Mouse (Mus musculus): ENCODE measurements at regions not wholly inside any gene's neighbourhood (a gene's known extent, or its start where the extent isn't known, plus 50 kb on each side); places are given as distances from the start of the nearest gene placed in this dataset.
"Not testable (repeated sequence)": the region's sequence is repeated elsewhere in the genome, so short reads cannot be mapped to it uniquely, and the experiment has no call there.

DNA sequence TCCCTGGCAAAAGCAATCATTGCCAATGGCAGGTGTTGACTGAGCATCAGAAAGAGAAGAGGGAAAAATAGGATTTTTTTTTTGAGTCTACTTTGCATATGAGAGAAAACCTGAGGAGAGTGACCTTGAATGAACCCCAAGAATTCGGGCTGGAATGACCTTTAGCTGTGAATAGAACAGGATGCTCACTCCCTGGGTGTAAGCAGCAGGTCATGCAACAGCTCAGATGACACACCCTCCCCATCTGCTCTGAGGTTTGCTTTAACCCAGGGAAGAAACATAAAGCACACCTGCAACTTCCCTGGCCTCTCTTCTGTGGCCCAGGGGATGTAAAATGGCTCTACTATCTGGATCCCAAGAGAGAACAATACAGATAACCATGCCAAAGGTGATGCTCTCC lies 307.9 kb downstream of the Abcc12 start:
- DNase-seq, result no peak

DNA sequence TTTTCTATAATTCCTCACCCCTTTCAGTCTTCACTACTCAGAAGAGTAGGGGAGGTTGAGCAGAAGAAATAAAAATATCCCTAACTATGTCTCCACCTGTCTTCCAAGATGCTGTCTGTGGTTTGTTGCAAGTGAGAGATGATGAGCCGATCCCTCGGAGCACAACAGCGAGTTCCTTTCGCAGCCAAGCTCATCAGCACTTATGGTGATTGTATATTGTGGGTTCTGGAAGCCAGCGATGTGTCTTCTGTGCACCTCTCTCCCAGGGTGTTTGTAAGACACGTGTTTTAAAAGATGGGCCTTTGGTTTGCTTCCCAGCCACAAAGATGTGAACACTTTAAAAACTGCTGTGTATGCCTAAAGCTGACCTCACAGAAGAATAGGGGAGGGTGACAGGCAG lies 309.0 kb downstream of the Abcc12 start:
- no peak for DNase-seq

DNA sequence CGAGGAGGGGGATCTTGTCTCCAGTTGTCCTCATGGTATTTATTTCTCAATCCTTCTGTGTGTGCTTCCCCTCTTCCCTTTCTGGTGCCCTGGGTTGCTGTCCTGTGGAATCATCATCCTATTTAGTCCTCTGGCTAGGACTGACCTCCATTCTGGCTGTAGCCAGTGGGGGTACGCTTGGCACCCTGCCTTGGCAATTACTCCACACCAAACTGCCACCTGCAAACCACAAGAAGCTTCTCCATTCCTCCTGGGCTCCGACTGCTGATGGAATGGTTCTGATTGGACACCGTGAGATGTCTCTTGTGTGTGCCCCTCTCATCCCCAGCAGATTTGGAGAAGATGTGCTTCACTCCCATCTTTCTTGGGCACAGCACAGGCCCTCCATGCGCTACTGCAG lies 322.5 kb downstream of the Abcc12 start:
- DNase-seq, result no peak

DNA sequence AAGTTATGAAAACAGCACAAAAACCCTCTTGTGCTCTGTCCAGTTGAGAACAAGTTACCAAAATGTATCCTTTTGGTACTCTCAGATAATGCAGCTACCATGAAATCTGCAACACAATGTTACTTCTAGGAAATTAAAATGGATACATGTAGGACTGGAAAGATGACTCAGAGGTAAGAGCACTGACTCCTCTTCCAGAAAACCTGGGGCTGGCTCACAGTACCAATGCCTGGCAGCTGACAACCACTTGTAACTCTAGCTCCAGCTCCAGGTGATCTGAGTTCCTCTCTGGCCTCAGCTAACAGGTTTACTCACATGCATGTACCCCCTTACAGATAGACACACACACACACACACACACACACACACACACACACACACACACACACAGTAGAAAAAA lies 325.1 kb downstream of the Abcc12 start:
- no peak for DNase-seq

DNA sequence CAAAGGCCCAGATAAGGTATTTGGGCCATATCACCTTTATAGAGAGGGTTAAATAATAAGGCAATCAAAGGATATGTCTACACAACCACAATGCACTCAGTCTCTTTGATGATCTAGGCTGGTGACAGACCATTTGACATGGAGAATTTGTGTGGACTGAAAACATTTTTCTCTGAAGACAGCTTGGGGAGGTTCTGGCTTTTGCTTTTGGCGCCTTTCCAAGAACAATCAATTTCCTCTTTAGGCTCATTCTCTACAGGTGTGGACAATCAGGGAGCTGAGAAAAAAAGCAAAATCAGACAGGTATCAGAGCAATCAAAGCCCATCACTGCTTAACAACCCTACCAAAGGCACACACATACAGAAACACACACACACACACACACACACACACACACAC lies 325.8 kb downstream of the Abcc12 start:
- no peak for DNase-seq

DNA sequence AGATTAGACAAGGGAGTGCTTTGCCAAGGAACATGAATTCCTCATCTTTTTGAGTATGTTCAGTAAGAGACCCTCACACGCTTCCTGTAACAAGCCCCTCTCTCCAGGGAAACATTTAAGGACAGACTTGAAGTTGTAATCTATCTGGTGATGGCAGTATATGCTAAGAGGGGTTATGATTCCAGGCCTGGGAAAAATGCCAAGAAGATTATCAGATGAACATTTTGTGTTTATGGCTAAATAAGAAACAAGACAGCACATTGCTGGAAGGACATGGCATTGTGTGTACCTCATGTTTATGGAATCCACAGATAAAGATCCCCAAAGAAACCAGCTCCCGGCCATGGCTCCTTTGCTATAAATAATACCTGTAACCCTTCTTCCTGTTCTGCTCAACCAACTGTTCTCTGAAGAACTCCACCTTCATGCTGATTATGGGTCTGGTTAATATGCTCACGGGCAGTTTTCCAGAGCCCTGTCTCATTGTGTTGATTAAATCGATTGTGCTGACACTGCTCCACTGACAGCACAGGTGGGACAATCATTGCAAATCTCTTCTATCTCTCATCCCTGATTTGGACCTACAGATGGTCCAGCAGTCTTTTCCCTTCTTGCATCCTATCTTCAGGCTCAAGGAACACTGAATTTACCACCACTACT lies 327.7 kb downstream of the Abcc12 start:
- DNase-seq, result no peak

DNA sequence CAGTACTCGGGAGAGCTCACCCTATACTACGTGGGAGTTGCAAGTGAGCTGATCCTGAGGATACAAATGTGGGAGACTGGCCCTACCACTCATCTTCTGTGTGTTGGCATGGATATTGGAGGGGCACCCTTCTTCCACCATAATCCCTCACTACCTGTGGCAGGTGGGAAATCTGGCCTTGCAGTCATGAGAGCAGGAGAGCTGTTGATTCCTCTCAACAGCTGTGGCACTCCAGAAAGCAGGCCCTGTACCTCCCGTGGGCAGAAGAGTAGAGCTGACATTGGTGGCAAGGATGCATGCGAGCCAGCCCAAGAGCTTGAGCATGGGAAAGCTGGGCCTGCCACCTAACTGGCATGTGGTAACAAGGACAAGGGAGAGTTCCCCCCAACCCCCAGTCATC lies 345.8 kb downstream of the Abcc12 start:
- DNase-seq, result no peak

DNA sequence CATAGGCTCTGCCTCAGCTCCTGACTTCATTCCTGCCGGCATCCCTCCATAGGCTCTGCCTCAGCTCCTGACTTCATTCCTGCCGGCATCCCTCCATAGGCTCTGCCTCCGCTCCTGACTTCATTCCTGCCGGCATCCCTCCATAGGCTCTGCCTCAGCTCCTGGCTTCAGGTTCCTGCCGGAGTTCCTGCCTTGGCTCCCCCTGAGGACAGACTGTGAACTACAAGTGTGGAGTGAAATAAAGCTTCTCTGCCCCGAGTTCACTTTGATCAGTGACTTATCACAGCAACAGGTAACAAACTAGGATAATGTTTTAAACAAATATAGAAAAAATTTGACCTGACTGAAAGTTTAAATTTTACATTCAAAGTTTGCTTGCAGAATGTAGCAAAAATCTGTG lies 348.5 kb downstream of the Abcc12 start:
- DNase-seq, result not testable (repeated sequence)

DNA sequence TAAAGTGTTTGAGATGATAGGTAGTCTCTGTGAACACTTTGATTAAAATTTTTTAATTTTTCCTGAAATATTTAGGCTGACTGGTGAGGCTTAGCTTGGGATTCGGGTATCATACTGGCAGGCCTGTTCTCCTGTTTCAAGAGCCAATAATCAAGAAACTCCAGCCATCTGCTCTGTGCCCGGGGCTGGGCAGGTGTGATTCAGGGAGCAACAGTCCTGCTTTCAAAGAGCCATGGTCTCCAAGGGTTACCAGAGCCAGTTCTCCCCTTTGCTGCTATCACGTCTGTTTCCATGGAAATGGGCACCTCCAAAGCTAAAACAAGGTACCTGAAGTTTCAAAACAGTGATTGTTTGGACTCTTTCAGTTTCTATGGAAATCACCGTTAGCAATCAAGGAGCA lies 355.6 kb downstream of the Abcc12 start:
- no peak for DNase-seq

DNA sequence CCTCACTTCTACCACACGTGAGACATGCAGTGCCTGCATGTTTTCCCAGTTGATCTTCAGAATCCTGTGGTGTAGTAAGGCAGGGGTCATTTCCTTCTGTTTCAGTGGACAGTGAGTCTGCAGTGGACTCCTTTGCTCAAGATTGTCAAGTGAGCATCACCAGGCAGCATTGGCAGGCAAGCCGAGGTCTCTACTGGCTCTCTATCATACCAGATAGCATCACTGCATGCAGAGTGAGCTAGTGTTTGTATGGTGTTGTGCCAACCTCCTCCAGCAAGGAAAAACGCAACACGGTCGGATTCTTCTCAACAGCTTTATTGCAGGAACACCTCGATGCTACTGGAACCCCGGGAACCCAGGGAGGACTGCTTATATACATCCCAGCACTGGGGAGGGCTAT lies 357.8 kb downstream of the Abcc12 start:
- no peak for DNase-seq

DNA sequence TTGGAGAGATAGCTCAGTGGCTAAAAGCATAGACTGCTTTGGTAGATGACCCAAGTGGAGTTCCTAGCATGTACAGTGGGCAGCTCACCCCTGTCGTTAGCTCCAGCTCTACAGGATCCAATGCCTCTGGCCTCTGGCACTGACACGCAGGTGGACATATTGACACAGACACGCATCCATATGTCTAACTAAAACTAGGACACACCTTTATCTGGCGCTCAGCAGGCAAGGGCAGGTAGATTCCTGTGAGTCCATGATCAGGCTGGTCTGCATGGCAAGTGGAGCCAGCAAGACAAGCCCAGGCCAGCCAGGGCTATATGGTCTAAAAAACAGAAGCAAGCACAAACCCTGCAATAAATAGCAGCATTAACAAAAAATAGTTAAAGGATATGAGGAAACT lies 358.3 kb downstream of the Abcc12 start:
- DNase-seq, result no peak

DNA sequence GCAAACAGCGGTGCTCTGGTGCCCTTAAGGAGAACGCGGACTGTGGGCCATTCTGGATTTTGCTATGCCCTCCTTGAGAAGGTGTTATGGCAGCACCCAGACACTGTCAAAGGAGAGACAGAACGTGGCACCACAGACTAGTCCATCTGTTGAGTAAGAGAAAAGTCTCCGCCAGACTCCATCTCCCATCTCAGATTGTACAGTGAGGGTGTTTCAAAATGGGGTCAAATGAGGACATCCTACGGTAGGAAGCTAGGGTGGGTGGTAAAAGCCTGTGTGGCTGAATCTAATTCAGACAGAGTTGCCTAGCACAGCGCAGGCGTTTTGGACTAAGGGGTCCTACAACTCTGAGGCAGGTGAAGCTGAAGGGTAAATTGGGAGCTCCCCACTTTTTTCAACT lies 366.1 kb downstream of the Abcc12 start:
- no peak for DNase-seq

DNA sequence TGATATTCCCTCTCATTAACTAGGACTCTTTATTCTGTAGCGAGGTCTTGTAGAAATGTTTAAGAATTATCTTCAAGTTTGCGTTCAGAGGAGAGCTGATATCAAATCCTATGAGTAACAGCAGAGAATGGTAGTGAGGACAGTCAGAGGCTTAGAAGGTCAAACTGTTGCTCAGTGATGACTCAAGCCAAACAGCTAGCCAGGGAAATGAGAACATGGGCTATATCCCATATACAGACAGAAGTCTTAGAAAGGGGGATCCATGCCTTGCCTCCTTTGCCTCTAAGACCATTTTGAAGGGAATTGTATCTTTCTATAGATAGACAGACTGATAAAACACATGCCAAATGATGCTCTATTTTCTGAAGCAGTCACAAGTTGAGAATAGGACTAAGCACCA lies 368.0 kb downstream of the Abcc12 start:
- no peak for DNase-seq

DNA sequence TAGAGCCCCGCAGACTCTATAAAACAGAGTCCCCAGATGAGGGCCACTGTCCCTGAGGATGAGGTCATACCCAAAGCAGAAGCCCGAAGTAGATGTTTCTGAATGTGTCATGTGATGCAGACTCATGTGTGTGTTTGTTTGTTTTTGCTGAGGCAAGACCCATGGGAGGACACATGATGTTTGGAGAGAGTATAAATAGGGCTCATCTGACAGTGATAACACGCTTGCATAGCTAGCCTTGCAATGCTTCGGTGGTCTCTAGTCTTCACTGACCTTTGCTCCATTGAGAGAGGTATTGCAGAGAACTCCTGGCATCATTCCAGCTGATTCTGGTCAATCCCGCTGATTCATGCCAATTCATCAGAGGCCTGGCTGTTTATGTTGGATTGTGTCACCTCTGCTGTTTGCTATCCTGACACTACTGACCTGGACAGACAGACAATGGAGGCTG lies 368.1 kb downstream of the Phkb start:
- no peak for DNase-seq

DNA sequence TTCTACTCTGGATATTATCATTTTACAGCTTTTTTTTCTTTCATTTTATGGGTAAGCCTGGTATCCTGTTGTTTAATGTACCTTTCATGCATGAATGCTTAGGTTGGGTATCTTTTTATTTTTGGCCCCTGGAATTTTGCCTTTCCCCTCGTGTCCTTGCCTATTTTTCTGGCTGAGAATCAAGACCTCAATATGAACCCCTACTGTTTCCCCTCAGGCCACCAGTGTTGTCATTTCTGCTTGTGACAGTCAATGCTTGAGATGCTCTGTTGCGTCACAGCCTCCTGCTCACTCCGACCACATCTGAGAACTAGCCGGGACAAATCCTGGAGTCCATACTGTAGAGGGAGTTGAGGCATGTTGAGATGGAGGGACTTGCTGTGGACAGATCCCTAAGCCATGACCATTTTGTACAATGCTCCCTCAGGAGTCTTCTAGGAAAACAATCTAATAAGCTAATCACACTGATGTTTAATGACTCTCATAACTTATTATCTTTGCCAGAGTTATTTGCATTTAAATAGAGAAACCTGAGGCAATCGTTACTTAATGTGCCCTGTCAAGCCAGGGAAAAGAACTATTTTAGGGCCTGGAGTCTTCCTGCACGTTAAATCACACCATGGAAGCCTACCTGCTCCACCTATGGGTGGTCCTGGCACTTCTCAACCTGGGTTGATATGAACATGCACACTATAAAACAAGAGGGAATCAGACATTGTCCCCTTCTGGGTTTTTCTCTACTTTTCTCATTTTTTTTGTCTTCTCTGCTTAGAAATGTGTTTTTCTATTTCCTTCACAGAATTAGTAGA lies 363.9 kb downstream of the Phkb start:
- no peak for DNase-seq

DNA sequence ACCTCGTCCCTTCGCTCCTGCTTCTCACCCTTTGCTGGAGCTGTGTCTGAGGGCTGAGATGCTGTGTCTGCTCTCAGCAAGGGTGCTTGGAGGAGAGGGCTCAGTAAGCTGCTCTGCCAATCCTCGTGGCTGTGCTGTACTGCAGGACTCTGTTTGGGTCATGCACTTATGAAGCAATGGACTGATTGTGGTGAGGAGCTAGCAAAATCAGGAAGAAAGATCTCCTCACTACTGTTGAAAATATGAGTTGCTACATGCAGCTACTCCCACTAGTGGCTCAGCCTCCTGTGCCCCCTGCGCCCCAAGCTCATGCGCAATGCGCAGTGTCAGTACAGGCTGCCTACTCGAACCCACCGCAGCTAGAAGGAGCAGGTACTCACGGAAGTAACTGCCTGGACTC lies 362.3 kb downstream of the Phkb start:
- DNase-seq, result no peak

DNA sequence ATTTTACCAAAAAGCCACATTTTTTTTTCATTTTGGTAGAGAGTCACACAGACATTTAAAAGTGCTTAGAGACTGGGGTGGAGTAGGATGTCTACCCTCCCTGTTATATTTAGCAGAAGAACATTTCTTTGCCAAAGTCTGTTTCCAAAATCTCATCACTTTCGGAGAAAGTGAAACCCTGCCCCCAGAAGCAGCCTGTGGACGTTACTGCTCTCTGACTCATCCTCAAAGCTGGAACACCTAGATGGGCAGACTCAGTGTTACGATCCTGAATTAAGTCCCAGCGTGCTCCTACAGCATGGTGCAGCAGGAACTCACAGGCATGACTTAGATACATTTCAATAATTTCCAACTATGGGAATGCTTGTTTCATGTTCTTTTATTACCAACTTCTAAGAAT lies 361.1 kb downstream of the Phkb start:
- DNase-seq, result no peak

DNA sequence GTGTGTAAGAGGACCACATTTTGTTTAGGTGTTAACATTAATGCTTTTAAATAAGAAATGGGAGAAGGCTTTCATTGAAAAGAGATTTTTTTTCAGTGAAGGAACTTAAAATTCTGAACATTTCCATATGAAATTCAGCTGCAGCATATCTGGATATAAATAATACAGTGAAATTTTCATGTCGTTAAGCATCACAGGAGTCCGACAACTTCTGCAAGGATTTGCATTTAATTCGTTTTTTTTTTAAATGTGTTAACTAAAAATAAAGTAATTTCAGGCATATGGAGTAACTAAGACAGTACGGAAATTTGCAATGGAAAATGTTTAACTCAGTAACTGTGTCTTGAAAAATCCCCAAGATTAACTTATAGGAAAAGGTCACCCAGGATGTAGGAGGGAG lies 351.5 kb downstream of the Phkb start:
- DNase-seq, result no peak

DNA sequence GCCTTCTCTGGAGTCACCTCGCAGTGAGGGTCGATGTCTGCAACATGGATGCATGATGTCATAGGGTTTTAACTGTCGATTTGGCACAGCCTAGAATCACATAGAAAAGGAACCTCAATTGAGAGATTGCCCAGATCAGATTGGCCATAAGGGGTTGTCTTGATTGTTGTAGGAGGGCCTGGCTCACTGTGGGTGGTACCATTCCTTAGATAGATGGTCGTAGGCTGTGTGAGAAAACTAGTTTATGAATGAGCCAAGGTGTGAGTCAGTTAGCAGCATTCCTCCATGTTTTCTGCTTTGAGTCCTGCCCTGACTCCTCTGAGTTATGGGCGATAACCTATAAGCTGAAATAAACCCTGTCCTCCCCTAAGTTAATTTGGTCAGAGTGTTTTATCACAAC lies 343.9 kb downstream of the Phkb start:
- no peak for DNase-seq

DNA sequence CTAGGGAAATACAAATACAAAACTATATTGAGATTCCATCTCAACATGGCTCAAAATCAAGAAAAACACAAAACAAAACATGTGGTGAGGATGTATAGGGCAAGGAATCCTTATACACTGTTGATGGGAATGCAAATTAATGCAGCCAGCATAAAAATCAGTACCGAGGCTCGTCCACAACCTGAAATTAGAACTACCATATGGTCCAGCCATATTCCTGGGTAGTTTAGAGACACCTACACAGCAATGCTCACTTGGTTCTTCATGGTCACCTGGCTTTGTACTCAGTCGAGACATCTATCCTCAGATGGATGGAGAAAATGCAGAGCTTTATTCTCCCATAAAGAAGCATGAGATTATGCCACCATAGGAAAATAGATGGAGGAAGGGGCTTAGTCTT lies 340.0 kb downstream of the Phkb start:
- DNase-seq, result no peak

DNA sequence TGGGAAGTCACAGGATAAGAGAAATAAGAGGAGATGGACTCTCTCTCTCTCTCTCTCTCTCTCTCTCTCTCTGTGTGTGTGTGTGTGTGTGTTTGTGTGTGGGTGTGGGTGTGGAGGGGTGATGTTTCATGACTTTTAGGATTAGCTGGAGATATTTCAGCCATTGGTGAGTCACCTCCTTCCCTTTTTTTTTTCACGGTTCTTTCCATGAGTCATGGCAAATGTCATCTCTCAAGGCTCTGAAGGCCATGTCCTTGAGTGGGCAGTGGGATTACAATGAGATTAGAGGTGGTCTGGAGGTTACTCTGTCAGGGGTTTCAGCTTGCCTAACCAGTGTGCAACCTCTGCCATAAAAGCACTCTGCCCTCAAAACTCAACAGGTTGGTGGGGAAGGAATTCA lies 329.3 kb downstream of the Phkb start:
- DNase-seq, result no peak

DNA sequence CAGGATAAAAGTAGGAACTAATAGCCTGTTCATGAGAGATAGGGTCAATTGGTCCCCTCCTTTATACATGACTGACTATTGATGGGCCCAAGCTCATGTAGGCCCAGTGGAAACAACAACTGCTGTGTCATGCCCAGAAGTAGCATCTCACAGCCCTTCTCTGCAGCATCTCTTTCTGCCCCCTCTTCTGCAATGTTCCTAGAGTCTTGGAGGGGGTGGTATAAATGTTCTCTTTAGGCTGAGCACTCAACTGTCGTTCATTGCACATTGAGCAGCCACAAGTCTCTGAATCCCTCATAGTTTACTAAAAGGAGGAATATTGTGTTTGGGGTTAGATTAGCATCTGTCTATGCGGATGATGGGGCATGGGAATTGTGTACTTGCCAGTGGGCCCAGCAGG lies 324.1 kb downstream of the Phkb start:
- no peak for DNase-seq

DNA sequence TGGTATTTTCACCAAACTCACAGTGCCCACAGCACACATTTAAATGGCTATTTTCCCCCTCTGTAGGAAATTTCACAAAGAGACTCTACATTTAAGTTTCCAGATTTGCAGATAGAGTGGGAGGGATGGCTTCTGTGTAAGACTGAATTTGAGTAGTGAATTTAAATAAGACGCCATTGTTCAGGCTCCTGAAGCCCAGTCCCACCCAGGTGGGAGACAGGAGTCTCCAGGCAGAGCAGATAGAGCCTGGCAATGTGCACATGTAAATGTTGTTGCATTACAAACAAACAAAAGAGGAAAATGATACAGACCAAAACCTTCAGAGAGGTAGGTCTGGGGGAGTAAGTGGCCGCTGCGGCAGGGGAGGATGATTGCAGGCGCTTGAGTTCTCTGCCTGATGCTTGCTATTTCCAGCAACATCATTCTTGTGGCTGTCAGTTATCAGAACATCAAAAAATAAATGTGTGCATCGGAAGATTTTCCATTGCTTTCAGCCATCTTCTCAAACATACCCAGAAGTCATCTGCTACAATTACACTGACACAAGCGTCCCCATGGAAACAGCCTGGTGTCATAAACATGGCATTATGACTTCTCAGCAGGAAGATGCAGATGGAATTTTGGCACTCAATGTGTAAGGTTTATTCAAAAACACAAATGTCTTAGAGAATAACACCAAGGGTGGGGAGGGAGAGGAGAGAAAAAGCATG lies 318.5 kb downstream of the Phkb start:
- peak; percentile 18 for DNase-seq

DNA sequence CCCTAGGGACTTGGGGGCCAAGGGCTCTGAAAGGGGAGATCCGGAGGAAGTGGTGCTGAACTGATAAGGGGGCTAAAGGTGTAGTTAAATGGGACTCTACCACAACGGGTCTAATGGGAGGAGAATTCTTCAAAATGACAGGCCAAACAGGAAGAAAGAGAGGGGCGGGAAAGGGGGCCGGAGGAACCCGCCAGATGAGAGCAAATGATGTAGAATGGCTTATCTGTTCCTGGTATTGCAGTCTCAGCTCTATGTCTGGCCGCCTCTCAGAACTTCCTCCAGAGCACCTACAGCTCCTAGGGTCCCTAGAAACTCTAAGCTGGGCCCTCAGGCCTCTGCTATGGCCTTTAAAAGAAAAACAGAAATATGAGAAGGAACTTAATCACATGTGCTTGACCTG lies 306.8 kb downstream of the Phkb start:
- no peak for DNase-seq

Measured in right cerebral cortex, postnatal 4 days (tissue).